Mouse (Mus musculus) effector memory CD4-positive, alpha-beta T cell, adult 7 months (primary cell): ENCODE data around the gene Mrgpra6. TPM values are rescaled to one million over a fixed set of nuclear protein-coding genes. Genes with fewer than 3 reads are reported as not detected.

Experiments used
- polyA plus RNA-seq: library from polyadenylated mRNA; unstranded; fragments of 100-300 nt; shearing (Covaris generic); gene quantifications from one replicate; pipeline ENCODE4 v1.2.1, GENCODE M21; 2017

Gene Mrgpra6
- polyA plus RNA-seq = not detected

GRCm38 (mm10) chr7:47204830-47205229 lies at the start of gene Mrgpra6:
Mrgpra6 (minus strand) TSS chr7:47204920.

DNA sequence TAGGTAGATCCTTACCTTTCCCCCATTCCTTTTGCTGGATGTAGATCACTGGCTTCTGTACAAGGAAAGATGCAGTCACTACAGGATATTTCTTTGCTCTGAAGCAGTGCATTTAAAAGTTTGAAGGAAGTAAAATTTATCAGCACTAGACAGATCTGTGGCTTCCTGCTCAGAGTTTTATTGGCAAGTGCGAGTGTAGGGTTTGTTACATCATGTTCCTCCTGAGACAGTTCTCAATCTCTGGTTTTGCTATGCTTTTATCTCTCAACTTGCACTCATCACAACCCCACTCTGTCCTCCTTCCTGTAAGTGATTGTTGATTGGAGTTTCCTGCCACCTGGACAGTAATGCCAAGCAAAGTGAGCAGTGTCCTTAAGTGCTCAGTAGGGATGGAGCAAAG lies 48.0 kb upstream of the Mrgpra6 start, which contains the start of gene Mrgpra9:
TSS of gene Mrgpra9 (minus strand) at position 79 of the 400 bp plus-strand sequence.

Other genes starting within 250 kb of the Mrgpra6 start
- 5.5 TPM for gene Uevld, start 246.4 kb downstream of the Mrgpra6 start, polyA plus RNA-seq
- not detected for gene Gm9999, start 221.3 kb downstream of the Mrgpra6 start, polyA plus RNA-seq
- gene Spty2d1, start 196.5 kb downstream of the Mrgpra6 start, polyA plus RNA-seq = 93.0 TPM
- 4.7 TPM for gene Tmem86a, start 154.3 kb downstream of the Mrgpra6 start, polyA plus RNA-seq
- 1.0 TPM for gene Ptpn5, start 71.2 kb downstream of the Mrgpra6 start, polyA plus RNA-seq
- gene Mrgpra9, start 47.9 kb upstream of the Mrgpra6 start, polyA plus RNA-seq = not detected
- gene Mrgpra1, start 149.3 kb upstream of the Mrgpra6 start, polyA plus RNA-seq = not detected
- not detected for gene Mrgpra2a, start 247.2 kb upstream of the Mrgpra6 start, polyA plus RNA-seq